Mouse (Mus musculus): ENCODE results near the gene Pnpla8. TPM values are rescaled to one million over a fixed set of nuclear protein-coding genes. Genes with fewer than 3 reads are reported as not detected.
A peak's percentile ranks its signal among the peaks of the same experiment; 100 is the strongest.
"Not testable (repeated sequence)": the region's sequence is repeated elsewhere in the genome, so short reads cannot be mapped to it uniquely, and the experiment has no call there.

Pnpla8 gene
- polyA plus RNA-seq, 1 experiment from 2014 or later = 72.6 TPM

DNA sequence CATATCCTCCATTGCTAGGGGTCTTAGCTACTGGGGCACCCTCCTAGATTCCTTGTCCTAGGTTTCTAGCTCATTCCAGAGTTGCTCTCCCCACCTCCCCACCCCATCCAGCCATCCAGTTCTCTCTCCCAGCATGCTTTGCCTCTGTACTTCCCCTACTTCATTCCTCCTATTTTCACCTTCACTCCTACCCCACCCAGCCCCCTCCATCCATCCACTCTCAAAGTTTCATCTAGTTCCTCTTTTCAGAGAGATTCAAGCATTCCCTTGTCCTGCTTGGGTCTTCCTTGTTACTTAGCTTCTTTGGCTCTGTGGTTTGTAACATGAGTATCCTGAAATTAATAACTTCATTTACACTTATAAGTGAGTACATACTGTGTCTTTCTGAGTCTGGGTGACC, 41.4 kb downstream of the Pnpla8 start:
- no peaks in the 10 kb centered on the region for H3K9me3 ChIP-seq (replicated peaks; ENCODE audit: control insufficient read depth, low read length)
- H3K4me3 ChIP-seq (ENCODE audit: low read depth, low read length) = no peak overlapping the region
- H3K9ac ChIP-seq (replicated peaks; ENCODE audit: low read length) = no peak overlapping the region
- no peaks in the 10 kb centered on the region for H3K4me1 ChIP-seq (ENCODE audit: control insufficient read depth, insufficient read depth, low read length)
- H3K4me2 ChIP-seq (ENCODE audit: low read depth, low read length) = no peak overlapping the region
- ATAC-seq (replicated peaks; ENCODE audit: insufficient number of reproducible peaks, low FRiP score, low TSS enrichment, low read depth) = no peak
- H3K27ac ChIP-seq (replicated peaks; ENCODE audit: low read depth, low read length) = no peak overlapping the region
- H3K36me3 ChIP-seq (replicated peaks; ENCODE audit: control insufficient read depth, insufficient read depth, low read depth, low read length) = no peaks in the 10 kb centered on the region
- no peaks in the 10 kb centered on the region for H3K27me3 ChIP-seq (ENCODE audit: control insufficient read depth, insufficient read depth, low read length)
- DNase-seq (ENCODE audit: low spot score) = no peak

DNA sequence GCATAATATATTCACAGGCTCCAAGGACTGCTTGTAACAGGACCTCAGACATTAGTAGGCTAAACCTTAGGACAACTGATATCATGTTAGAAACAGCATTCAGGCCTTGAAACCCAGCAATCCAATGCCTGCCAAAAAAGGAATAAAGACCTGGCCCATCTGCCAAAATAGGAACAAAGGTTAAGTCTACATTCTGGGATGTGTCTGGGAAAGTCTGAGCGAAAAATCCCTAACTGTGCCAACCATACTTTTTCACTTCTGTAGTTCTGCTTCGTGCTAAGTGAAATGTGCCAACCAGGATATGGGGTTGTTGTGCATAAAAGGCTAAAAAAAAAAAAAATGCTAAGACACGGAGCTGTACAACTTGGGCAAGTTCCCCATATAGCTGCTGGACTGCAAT, 44.5 kb downstream of the Pnpla8 start:
- Histone ChIP-seq H3K9ac (replicated peaks; ENCODE audit: low read length) (no peak overlapping the region), H3K36me3 (replicated peaks; ENCODE audit: control insufficient read depth, insufficient read depth, low read depth, low read length) (no peaks in the 10 kb centered on the region), H3K4me3 (ENCODE audit: low read depth, low read length) (no peak overlapping the region), H3K4me2 (ENCODE audit: low read depth, low read length) (no peak overlapping the region), H3K27me3 (ENCODE audit: control insufficient read depth, insufficient read depth, low read length) (no peaks in the 10 kb centered on the region), H3K27ac (replicated peaks; ENCODE audit: low read depth, low read length) (no peak overlapping the region), H3K4me1 (ENCODE audit: control insufficient read depth, insufficient read depth, low read length) (no peaks in the 10 kb centered on the region), H3K9me3 (replicated peaks; ENCODE audit: control insufficient read depth, low read length) (no peaks in the 10 kb centered on the region)
- ATAC-seq (replicated peaks; ENCODE audit: insufficient number of reproducible peaks, low FRiP score, low TSS enrichment, low read depth) (no peak), DNase-seq (ENCODE audit: low spot score) (no peak)
- WGBS = 85% methylated on average over 3 of the region's 3 CpGs

- no peaks in the 10 kb centered on the region for H3K27me3 ChIP-seq (ENCODE audit: control insufficient read depth, insufficient read depth, low read length)
- H3K4me3 ChIP-seq (ENCODE audit: low read depth, low read length) = no peak overlapping the region
- H3K9ac ChIP-seq (replicated peaks; ENCODE audit: low read length) = no peak overlapping the region
- H3K27ac ChIP-seq (replicated peaks; ENCODE audit: low read depth, low read length) = no peak overlapping the region
- ATAC-seq (replicated peaks; ENCODE audit: insufficient number of reproducible peaks, low FRiP score, low TSS enrichment, low read depth) = no peak
- H3K4me1 ChIP-seq (ENCODE audit: control insufficient read depth, insufficient read depth, low read length) = no peaks in the 10 kb centered on the region
- no peaks in the 10 kb centered on the region for H3K36me3 ChIP-seq (replicated peaks; ENCODE audit: control insufficient read depth, insufficient read depth, low read depth, low read length)
- H3K9me3 ChIP-seq (replicated peaks; ENCODE audit: control insufficient read depth, low read length) = no peaks in the 10 kb centered on the region
- no peak overlapping the region for H3K4me2 ChIP-seq (ENCODE audit: low read depth, low read length)
- 85% methylated on average over 2 of the region's 2 CpGs for WGBS
- no peak for DNase-seq (ENCODE audit: low spot score)
Observed at GRCm38 (mm10) chr12:44267196-44267595, 46.0 kb downstream of the Pnpla8 start.

GRCm38 (mm10) chr12:44268728-44269302, 47.6 kb downstream of the Pnpla8 start:
- Histone ChIP-seq H3K4me2 (ENCODE audit: low read depth, low read length) (peak overlapping the region; percentile 54), H3K4me1 (ENCODE audit: control insufficient read depth, insufficient read depth, low read length) (no peaks in the 10 kb centered on the region), H3K27me3 (ENCODE audit: control insufficient read depth, insufficient read depth, low read length) (no peaks in the 10 kb centered on the region), H3K9ac (replicated peaks; ENCODE audit: low read length) (peak overlapping the region; percentile 74), H3K27ac (replicated peaks; ENCODE audit: low read depth, low read length) (peak overlapping the region; percentile 89), H3K9me3 (replicated peaks; ENCODE audit: control insufficient read depth, low read length) (no peaks in the 10 kb centered on the region), H3K36me3 (replicated peaks; ENCODE audit: control insufficient read depth, insufficient read depth, low read depth, low read length) (no peaks in the 10 kb centered on the region), H3K4me3 (ENCODE audit: low read depth, low read length) (peak overlapping the region; percentile 65)
- peak; percentile 99 for DNase-seq (ENCODE audit: low spot score)
- ATAC-seq (replicated peaks; ENCODE audit: insufficient number of reproducible peaks, low FRiP score, low TSS enrichment, low read depth) = peak; percentile 99
- WGBS = under 1% methylated on average over 25 of the region's 38 CpGs

- Histone ChIP-seq H3K9me3 (replicated peaks; ENCODE audit: control insufficient read depth, low read length) (no peaks in the 10 kb centered on the region), H3K27me3 (ENCODE audit: control insufficient read depth, insufficient read depth, low read length) (no peaks in the 10 kb centered on the region), H3K4me3 (ENCODE audit: low read depth, low read length) (peak overlapping the region; percentile 65), H3K27ac (replicated peaks; ENCODE audit: low read depth, low read length) (peak overlapping the region; percentile 89), H3K4me1 (ENCODE audit: control insufficient read depth, insufficient read depth, low read length) (no peaks in the 10 kb centered on the region), H3K9ac (replicated peaks; ENCODE audit: low read length) (peak overlapping the region; percentile 74), H3K36me3 (replicated peaks; ENCODE audit: control insufficient read depth, insufficient read depth, low read depth, low read length) (no peaks in the 10 kb centered on the region), H3K4me2 (ENCODE audit: low read depth, low read length) (peak overlapping the region; percentile 8)
- ATAC-seq (replicated peaks; ENCODE audit: insufficient number of reproducible peaks, low FRiP score, low TSS enrichment, low read depth) = peak; percentile 92
- peak; percentile 86 for DNase-seq (ENCODE audit: low spot score)
- WGBS = under 1% methylated on average over 39 of the region's 46 CpGs
Observed at GRCm38 (mm10) chr12:44269311-44269831, 48.2 kb downstream of the Pnpla8 start.

- ATAC-seq (replicated peaks; ENCODE audit: insufficient number of reproducible peaks, low FRiP score, low TSS enrichment, low read depth) = no peak
- 94% methylated on average over 6 of the region's 6 CpGs for WGBS
- no peak overlapping the region for H3K4me3 ChIP-seq (ENCODE audit: low read depth, low read length)
- no peaks in the 10 kb centered on the region for H3K36me3 ChIP-seq (replicated peaks; ENCODE audit: control insufficient read depth, insufficient read depth, low read depth, low read length)
- H3K9ac ChIP-seq (replicated peaks; ENCODE audit: low read length) = no peak overlapping the region
- no peak for DNase-seq (ENCODE audit: low spot score)
- no peak overlapping the region for H3K27ac ChIP-seq (replicated peaks; ENCODE audit: low read depth, low read length)
- H3K9me3 ChIP-seq (replicated peaks; ENCODE audit: control insufficient read depth, low read length) = no peaks in the 10 kb centered on the region
- no peaks in the 10 kb centered on the region for H3K4me1 ChIP-seq (ENCODE audit: control insufficient read depth, insufficient read depth, low read length)
- no peak overlapping the region for H3K4me2 ChIP-seq (ENCODE audit: low read depth, low read length)
- H3K27me3 ChIP-seq (ENCODE audit: control insufficient read depth, insufficient read depth, low read length) = no peaks in the 10 kb centered on the region
Observed at GRCm38 (mm10) chr12:44274125-44274835, 53.1 kb downstream of the Pnpla8 start.

GRCm38 (mm10) chr12:44280147-44280546, 59.0 kb downstream of the Pnpla8 start:
- WGBS = 63% methylated on average over 2 of the region's 2 CpGs
- not testable (repeated sequence) for H3K4me1 ChIP-seq (ENCODE audit: control insufficient read depth, insufficient read depth, low read length); H3K9me3 ChIP-seq (replicated peaks; ENCODE audit: control insufficient read depth, low read length); H3K27me3 ChIP-seq (ENCODE audit: control insufficient read depth, insufficient read depth, low read length); H3K9ac ChIP-seq (replicated peaks; ENCODE audit: low read length); H3K27ac ChIP-seq (replicated peaks; ENCODE audit: low read depth, low read length); DNase-seq (ENCODE audit: low spot score); H3K36me3 ChIP-seq (replicated peaks; ENCODE audit: control insufficient read depth, insufficient read depth, low read depth, low read length); H3K4me2 ChIP-seq (ENCODE audit: low read depth, low read length); ATAC-seq (replicated peaks; ENCODE audit: insufficient number of reproducible peaks, low FRiP score, low TSS enrichment, low read depth); H3K4me3 ChIP-seq (ENCODE audit: low read depth, low read length)

- ATAC-seq (replicated peaks; ENCODE audit: insufficient number of reproducible peaks, low FRiP score, low TSS enrichment, low read depth) = no peak
- H3K27me3 ChIP-seq (ENCODE audit: control insufficient read depth, insufficient read depth, low read length) = no peaks in the 10 kb centered on the region
- H3K4me2 ChIP-seq (ENCODE audit: low read depth, low read length) = no peak overlapping the region
- H3K4me1 ChIP-seq (ENCODE audit: control insufficient read depth, insufficient read depth, low read length) = no peaks in the 10 kb centered on the region
- H3K4me3 ChIP-seq (ENCODE audit: low read depth, low read length) = no peak overlapping the region
- H3K36me3 ChIP-seq (replicated peaks; ENCODE audit: control insufficient read depth, insufficient read depth, low read depth, low read length) = no peaks in the 10 kb centered on the region
- 86% methylated on average over 3 of the region's 3 CpGs for WGBS
- no peak overlapping the region for H3K27ac ChIP-seq (replicated peaks; ENCODE audit: low read depth, low read length)
- DNase-seq (ENCODE audit: low spot score) = no peak
- no peak overlapping the region for H3K9ac ChIP-seq (replicated peaks; ENCODE audit: low read length)
- H3K9me3 ChIP-seq (replicated peaks; ENCODE audit: control insufficient read depth, low read length) = no peaks in the 10 kb centered on the region
Observed at GRCm38 (mm10) chr12:44281534-44281933, 60.4 kb downstream of the Pnpla8 start.

Measured in embryonic facial prominence, embryonic 11.5 days (tissue).